Mouse (Mus musculus) heart, adult 18-20 months (tissue): ENCODE measurements around the gene Rab8b. TPM values are rescaled to one million over a fixed set of nuclear protein-coding genes. Genes with fewer than 3 reads are reported as not detected.
"Not testable (repeated sequence)": the region's sequence is repeated elsewhere in the genome, so short reads cannot be mapped to it uniquely, and the experiment has no call there.

Source experiments
- DNase-seq, 2 experiments: peaks; one replicate each; pipeline ENCODE4 v3.0.0; 2021 to 2022; ENCODE audit warnings: mixed read lengths in 1 of 2
- total RNA-seq, 2 experiments: library from RNA; stranded (reverse); gene quantifications; 2 replicates each; pipeline ENCODE4 v1.2.3; 2021

Gene Rab8b
- total RNA-seq, 2 experiments from 2014 or later, result 8.8 to 10.4 TPM

- DNase-seq, result peak; percentile 99
Measured at GRCm38 (mm10) chr9:66834318-66835096, 85.0 kb downstream of the Rab8b start, which contains the start of gene Aph1c. Aph1c (minus strand) TSS chr9:66834726.

GRCm38 (mm10) chr9:66833851-66834250 lies 85.6 kb downstream of the Rab8b start:
- no peak for DNase-seq

GRCm38 (mm10) chr9:66832366-66832908 lies 87.0 kb downstream of the Rab8b start:
- DNase-seq, result no peak

- DNase-seq, result peak; percentile 45 to 62
Measured at GRCm38 (mm10) chr9:66825990-66826389, 93.5 kb downstream of the Rab8b start.

GRCm38 (mm10) chr9:66822255-66822654 lies 97.2 kb downstream of the Rab8b start:
- DNase-seq, result not testable (repeated sequence)

- no peak for DNase-seq
Measured at GRCm38 (mm10) chr9:66820996-66821395, 98.5 kb downstream of the Rab8b start.

- DNase-seq, result no peak
Measured at GRCm38 (mm10) chr9:66813392-66813791, 106.1 kb downstream of the Rab8b start.

- not testable (repeated sequence) for DNase-seq
Measured at GRCm38 (mm10) chr9:66805951-66806350, 113.5 kb downstream of the Rab8b start.

GRCm38 (mm10) chr9:66801947-66802346 lies 117.5 kb downstream of the Rab8b start:
- DNase-seq, result no peak

- no peak for DNase-seq
Measured at GRCm38 (mm10) chr9:66796739-66797138, 122.7 kb downstream of the Rab8b start, which contains the start of gene Gm10647. Gm10647 (plus strand) TSS chr9:66797039.

GRCm38 (mm10) chr9:66795464-66796324 lies 123.8 kb downstream of the Rab8b start, which contains the start of gene Aph1b:
Aph1b (minus strand) TSS chr9:66795490.
- DNase-seq, result peak; percentile 97 to 99

GRCm38 (mm10) chr9:66794629-66795463 lies 124.6 kb downstream of the Rab8b start:
- peak in 1 of 2 experiments; percentile 34 for DNase-seq

Other genes with a start within 250 kb of the Rab8b start
- not detected for gene Car12, start 206.0 kb downstream of the Rab8b start, total RNA-seq
- gene Aph1b, start 124.2 kb downstream of the Rab8b start, total RNA-seq, result 1 to 10 TPM; 5.7 to 6.2 TPM
- not detected for gene Gm10647, start 122.6 kb downstream of the Rab8b start, total RNA-seq
- gene Aph1c, start 85.0 kb downstream of the Rab8b start, total RNA-seq, result 1 to 10 TPM in 1 of 2 experiments, under 1 TPM in 1; 0.72 to 2.6 TPM
- gene Rps27l, start 26.4 kb upstream of the Rab8b start, total RNA-seq, result 100 to 1,000 TPM; 151 to 172 TPM
- 10 to 100 TPM; 23.2 to 24.4 TPM for gene Lactb, start 55.8 kb upstream of the Rab8b start, total RNA-seq
- gene Tpm1, start 129.7 kb upstream of the Rab8b start, total RNA-seq, result over 10,000 TPM in 1 of 2 experiments, 1,000 to 10,000 TPM in 1; 9,705 to 11,464 TPM